Mouse (Mus musculus): ENCODE results near the gene Cd27.

- TF ChIP-seq POLR2A (IDR thresholded peaks at IDR 0.05; ENCODE audit: low read depth, low read length) (peak; percentile 9; the same call in 1 of the 2 replicates), CTCF (IDR thresholded peaks at IDR 0.05; ENCODE audit: extremely low read depth, insufficient read length, insufficient replicate concordance, low read depth, low read length) (no peak)
These were observed 5.4 kb downstream of the Cd27 start, which contains the start of gene Tapbpl for GRCm38 (mm10) chr6:125231117-125232044.

All from small intestine, adult 2 months (tissue).